Mouse (Mus musculus): Measurements from ENCODE around the gene Bmper.

- TF ChIP-seq EP300 (IDR thresholded peaks at IDR 0.05; ENCODE audit: low read depth) (no peak), CTCF (IDR thresholded peaks at IDR 0.05; ENCODE audit: low read depth) (no peak)
Observed at GRCm38 (mm10) chr9:23276244-23276643, 53.4 kb downstream of the Bmper start.

All from liver, postnatal 0 days (tissue).